Mouse (Mus musculus) CH12.LX (cell line): ENCODE results near the gene Hsf5. TPM values are rescaled to one million over a fixed set of nuclear protein-coding genes. Genes with fewer than 3 reads are reported as not detected.
A peak's percentile ranks its signal among the peaks of the same experiment; 100 is the strongest.

Source experiments
- DNase-seq: peaks from one replicate; pipeline ENCODE4 v3.0.0-alpha.2; 2013; ENCODE audit errors: extremely low read depth
- H3K27ac ChIP-seq: 2 replicates; pipeline ENCODE4 v1.5.1; 2012; ENCODE audit warnings: low read depth, mild to moderate bottlenecking, control low read depth, moderate library complexity; ENCODE audit not compliant: insufficient read depth
- H3K27me3 ChIP-seq: replicated peaks from 2 replicates; pipeline ENCODE3; 2012; ENCODE audit warnings: inconsistent platforms
- H3K36me3 ChIP-seq, 2 experiments: replicated peaks in 1 of 2; 2 replicates each; pipeline versions ENCODE3 to v1.6.1; 2012; ENCODE audit warnings: inconsistent platforms in 1 of 2, low read length in 1 of 2, mild to moderate bottlenecking in 1 of 2, mixed read lengths in 1 of 2, moderate library complexity in 1 of 2; ENCODE audit not compliant: control insufficient read depth in 1 of 2, insufficient read depth in 1 of 2
- H3K4me1 ChIP-seq, 2 experiments: 2 replicates each; pipeline ENCODE4 v1.6.1; 2012; ENCODE audit warnings: inconsistent platforms in 1 of 2, moderate library complexity in 1 of 2; ENCODE audit not compliant: insufficient read depth in 2 of 2, control insufficient read depth in 1 of 2
- H3K4me2 ChIP-seq: 2 replicates; pipeline ENCODE4 v1.6.1; 2012; ENCODE audit warnings: low read depth, mild to moderate bottlenecking, control low read depth; ENCODE audit not compliant: poor library complexity, insufficient read depth, severe bottlenecking
- H3K4me3 ChIP-seq, 3 experiments: fragments of 150-350 bp in 1 of 3; sonication (generic) in 1 of 3; replicated peaks in 1 of 3; 2 replicates each; pipeline versions ENCODE3 to v1.5.1; 2011 to 2012; ENCODE audit warnings: low read depth in 2 of 3, low read length in 2 of 3, mild to moderate bottlenecking in 2 of 3, moderate library complexity in 2 of 3, control low read depth in 1 of 3, improper control_type of control experiment in 1 of 3, inconsistent platforms in 1 of 3, mixed read lengths in 1 of 3; ENCODE audit not compliant: poor library complexity in 1 of 3
- H3K79me2 ChIP-seq: replicated peaks from 2 replicates; pipeline ENCODE4 v1.6.1; 2012; ENCODE audit warnings: mild to moderate bottlenecking, moderate library complexity; ENCODE audit not compliant: control insufficient read depth, poor library complexity, insufficient read depth, severe bottlenecking; ENCODE audit errors: extremely low read depth
- H3K9ac ChIP-seq: 2 replicates; pipeline ENCODE4 v1.6.1; 2012; ENCODE audit warnings: low read depth, mild to moderate bottlenecking, control low read depth, moderate library complexity; ENCODE audit not compliant: insufficient read depth
- H3K9me3 ChIP-seq: replicated peaks from 2 replicates; pipeline ENCODE3; 2012; ENCODE audit warnings: low read length, inconsistent platforms, mixed read lengths
- BHLHE40 ChIP-seq: IDR thresholded peaks from 2 replicates; pipeline ENCODE4 v1.6.1; 2011; ENCODE audit warnings: mild to moderate bottlenecking, low read depth, low read length, improper control_type of control experiment
- CHD1 ChIP-seq: IDR thresholded peaks from 2 replicates; pipeline ENCODE4 v1.6.1; 2012; ENCODE audit warnings: low read depth, low read length, improper control_type of control experiment, inconsistent platforms
- CHD2 ChIP-seq: IDR thresholded peaks from 2 replicates; pipeline ENCODE4 v1.6.1; 2011; ENCODE audit warnings: low read length, improper control_type of control experiment
- CTCF ChIP-seq, 2 experiments: IDR thresholded peaks in 1 of 2; conservative IDR thresholded peaks in 1 of 2; 2 replicates each; pipeline ENCODE4 v1.5.1; 2011 to 2012; ENCODE audit warnings: low read depth in 2 of 2, low read length in 2 of 2, improper control_type of control experiment in 1 of 2, inconsistent platforms in 1 of 2, mild to moderate bottlenecking in 1 of 2, moderate library complexity in 1 of 2
- ELF1 ChIP-seq: IDR thresholded peaks from 2 replicates; pipeline ENCODE4 v1.6.1; 2014; ENCODE audit warnings: low read depth, mild to moderate bottlenecking, inconsistent platforms, low read length, improper control_type of control experiment
- GABPA ChIP-seq: IDR thresholded peaks from 2 replicates; pipeline ENCODE4 v1.6.1; 2012; ENCODE audit warnings: low read depth, low read length, improper control_type of control experiment, inconsistent platforms; ENCODE audit not compliant: insufficient replicate concordance
- HCFC1 ChIP-seq: IDR thresholded peaks from 2 replicates; pipeline ENCODE4 v1.6.1; 2012; ENCODE audit warnings: low read depth, mild to moderate bottlenecking, inconsistent platforms, low read length, improper control_type of control experiment
- IRF4 ChIP-seq: IDR thresholded peaks from 2 replicates; pipeline ENCODE4 v1.6.1; 2014; ENCODE audit warnings: low read depth, mild to moderate bottlenecking, inconsistent platforms, low read length, improper control_type of control experiment
- JUN ChIP-seq: IDR thresholded peaks from 2 replicates; pipeline ENCODE4 v1.6.1; 2011; ENCODE audit warnings: low read depth, mild to moderate bottlenecking, low read length, improper control_type of control experiment, moderate library complexity; ENCODE audit not compliant: insufficient read depth
- MAFK ChIP-seq: IDR thresholded peaks from 2 replicates; pipeline ENCODE4 v1.6.1; 2011; ENCODE audit warnings: low read length, improper control_type of control experiment; ENCODE audit not compliant: insufficient replicate concordance
- MAX ChIP-seq: IDR thresholded peaks from 2 replicates; pipeline ENCODE4 v1.6.1; 2011; ENCODE audit warnings: low read length, improper control_type of control experiment
- MAZ ChIP-seq: IDR thresholded peaks from 2 replicates; pipeline ENCODE4 v1.6.1; 2012; ENCODE audit warnings: low read depth, mild to moderate bottlenecking, inconsistent platforms, low read length, improper control_type of control experiment, moderate library complexity
- MEF2A ChIP-seq: IDR thresholded peaks from 2 replicates; pipeline ENCODE4 v1.6.1; 2014; ENCODE audit warnings: low read depth, mild to moderate bottlenecking, inconsistent platforms, low read length, improper control_type of control experiment, borderline replicate concordance
- MYC ChIP-seq: IDR thresholded peaks from 2 replicates; pipeline ENCODE4 v1.6.1; 2011; ENCODE audit warnings: low read depth, mild to moderate bottlenecking, improper control_type of control experiment, low read length
- NELFE ChIP-seq: IDR thresholded peaks from 2 replicates; pipeline ENCODE4 v1.6.1; 2011; ENCODE audit warnings: low read depth, low read length, improper control_type of control experiment
- NRF1 ChIP-seq: IDR thresholded peaks from 2 replicates; pipeline ENCODE4 v1.6.1; 2014; ENCODE audit warnings: low read depth, mild to moderate bottlenecking, inconsistent platforms, low read length, improper control_type of control experiment, moderate library complexity
- PAX5 ChIP-seq: IDR thresholded peaks from 2 replicates; pipeline ENCODE4 v1.6.1; 2012; ENCODE audit warnings: low read length, inconsistent platforms, mixed read lengths
- POLR2A ChIP-seq: IDR thresholded peaks from 2 replicates; pipeline ENCODE4 v1.6.1; 2011; ENCODE audit warnings: low read depth, mild to moderate bottlenecking, improper control_type of control experiment, low read length
- RCOR1 ChIP-seq: conservative IDR thresholded peaks from 2 replicates; pipeline ENCODE4 v1.6.1; 2012; ENCODE audit warnings: low read depth, mild to moderate bottlenecking, inconsistent platforms, low read length, improper control_type of control experiment
- SMC3 ChIP-seq: IDR thresholded peaks from 2 replicates; pipeline ENCODE4 v1.6.1; 2011; ENCODE audit warnings: low read depth, low read length, improper control_type of control experiment
- TBP ChIP-seq: conservative IDR thresholded peaks from 2 replicates; pipeline ENCODE4 v1.6.1; 2011; ENCODE audit warnings: low read depth, low read length, improper control_type of control experiment
- TCF12 ChIP-seq: IDR thresholded peaks from 2 replicates; pipeline ENCODE4 v1.6.1; 2014; ENCODE audit warnings: low read depth, mild to moderate bottlenecking, inconsistent platforms, low read length, improper control_type of control experiment
- UBTF ChIP-seq: IDR thresholded peaks from 2 replicates; pipeline ENCODE4 v1.6.1; 2012; ENCODE audit warnings: low read depth, mild to moderate bottlenecking, inconsistent platforms, low read length, improper control_type of control experiment, moderate library complexity
- USF1 ChIP-seq: IDR thresholded peaks from 2 replicates; pipeline ENCODE4 v1.6.1; 2014; ENCODE audit warnings: low read depth, mild to moderate bottlenecking, inconsistent platforms, low read length, improper control_type of control experiment
- USF2 ChIP-seq: conservative IDR thresholded peaks from 2 replicates; pipeline ENCODE4 v1.6.1; 2011; ENCODE audit warnings: low read depth, low read length, improper control_type of control experiment
- ZC3H11A ChIP-seq: IDR thresholded peaks from 2 replicates; pipeline ENCODE4 v1.6.1; 2012; ENCODE audit warnings: low read depth, mild to moderate bottlenecking, inconsistent platforms, low read length, improper control_type of control experiment
- ZKSCAN1 ChIP-seq: IDR thresholded peaks from 2 replicates; pipeline ENCODE4 v1.6.1; 2012; ENCODE audit warnings: low read depth, inconsistent platforms, low read length, improper control_type of control experiment, borderline replicate concordance
- ZNF384 ChIP-seq: IDR thresholded peaks from 2 replicates; pipeline ENCODE4 v1.6.1; 2012; ENCODE audit warnings: low read depth, low read length, improper control_type of control experiment, inconsistent platforms
- dilution Hi-C: fragments of 300-500 bp; cut with MboI; formaldehyde crosslinking; loops from 2 replicates; pipeline ENCODE4 v1.14.3; 2020; ENCODE audit warnings: low sequenced_read_pairs; ENCODE audit not compliant: extremely low pct_unique_long_range_greater_than_20kb, extremely low pct_ligation_motif_present
- in situ Hi-C: fragments of 300-500 bp; cut with MboI; formaldehyde crosslinking; loops from 3 replicates; pipeline ENCODE4 v1.14.3; 2019; ENCODE audit warnings: low sequenced_read_pairs, low pct_ligation_motif_present, low pct_unique_long_range_greater_than_20kb, mixed read lengths
- polyA plus RNA-seq: library from polyadenylated mRNA; unstranded; fragments of >175 nt; gene quantifications from 2 replicates; pipeline ENCODE4 v1.2.1, GENCODE M21; 2012; ENCODE audit warnings: low read depth; ENCODE audit not compliant: insufficient read length
- total RNA-seq, 2 experiments: library from RNA; depleted of rRNA; stranded (reverse); fragments of 300-350 nt in 1 of 2; fragments of >200 nt in 1 of 2; gene quantifications; 2 replicates each; pipeline ENCODE4 v1.2.3; 2012 to 2014

Hsf5 gene
- total and polyA plus RNA-seq, 3 experiments: 0.04 TPM; not detected in 2

DNA sequence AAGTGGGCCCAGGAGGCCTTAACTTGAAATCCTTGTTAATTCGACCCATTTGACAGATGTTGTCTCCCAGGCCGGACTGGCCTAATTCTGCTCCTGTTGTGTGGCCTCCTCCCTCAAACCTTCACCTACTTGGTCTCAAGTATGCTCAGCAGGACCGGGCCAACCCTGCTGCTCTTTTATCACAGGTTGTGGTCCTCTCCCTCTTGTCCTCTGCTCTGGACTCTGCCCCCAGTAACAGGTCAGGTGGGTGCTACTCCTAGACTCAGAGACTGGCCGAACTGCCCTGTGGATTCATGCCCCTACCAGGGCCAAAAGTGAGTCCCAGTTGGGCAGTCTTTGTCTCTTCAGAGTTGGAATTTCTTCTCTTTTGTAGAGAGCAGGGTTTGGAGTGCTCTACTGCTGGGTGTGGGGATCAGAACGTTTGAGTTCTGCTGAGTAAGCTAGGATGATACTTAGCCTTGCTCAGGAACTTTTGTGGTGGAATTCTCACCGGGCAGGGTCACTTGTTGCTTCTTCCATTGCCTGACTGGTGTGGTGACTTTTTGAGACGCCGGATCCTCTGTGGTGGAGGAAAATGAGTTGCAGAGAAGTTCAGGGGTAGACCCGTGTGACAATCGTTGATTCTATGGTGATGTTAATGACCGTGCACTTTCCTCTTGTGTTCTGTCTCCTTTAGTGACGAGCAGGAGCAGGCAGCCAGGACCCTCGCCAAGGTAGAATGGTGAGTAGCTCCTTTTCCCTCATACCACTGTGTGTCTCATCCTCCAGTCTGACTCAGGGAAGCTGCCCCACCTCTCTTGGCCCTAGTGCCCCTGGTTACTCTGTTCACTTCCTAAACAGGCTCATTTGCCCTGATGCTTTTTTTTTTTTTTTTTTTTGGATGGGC is 24.0 kb upstream of the Hsf5 start:
- Histone ChIP-seq H3K27ac (peak overlapping the region; percentile 67), H3K27me3 (no peaks in the 10 kb centered on the region), H3K4me3 (peak overlapping the region; percentile 69 to 86 (median 76)), H3K9me3 (no peaks in the 10 kb centered on the region), H3K79me2 (peaks cover 12% of the 10 kb centered on the region), H3K36me3 (peaks cover 10 to 16% of the 10 kb centered on the region in 2 experiments), H3K9ac (peak overlapping the region; percentile 69), H3K4me2 (peak overlapping the region; percentile 79), H3K4me1 (peaks cover 25 to 63% of the 10 kb centered on the region in 2 experiments)
- no peak for DNase-seq
- dilution Hi-C loops (no loop called here), in situ Hi-C loops (no loop called here)
- TF ChIP-seq CHD1 (peak; percentile 52; the same call in 1 of the 2 replicates), MAZ (0 out of 2 replicates have a peak, but pooled peaks have one; percentile 29), ZKSCAN1 (no peak), CTCF (conservative IDR thresholded peaks at IDR 0.05 in 1 of 2, IDR thresholded peaks at IDR 0.05 in 1 of 2; ENCODE audit: low read depth in 2 of 2, low read length in 2 of 2) (no peak), USF1 (no peak), MAFK (peak; percentile 81)

DNA sequence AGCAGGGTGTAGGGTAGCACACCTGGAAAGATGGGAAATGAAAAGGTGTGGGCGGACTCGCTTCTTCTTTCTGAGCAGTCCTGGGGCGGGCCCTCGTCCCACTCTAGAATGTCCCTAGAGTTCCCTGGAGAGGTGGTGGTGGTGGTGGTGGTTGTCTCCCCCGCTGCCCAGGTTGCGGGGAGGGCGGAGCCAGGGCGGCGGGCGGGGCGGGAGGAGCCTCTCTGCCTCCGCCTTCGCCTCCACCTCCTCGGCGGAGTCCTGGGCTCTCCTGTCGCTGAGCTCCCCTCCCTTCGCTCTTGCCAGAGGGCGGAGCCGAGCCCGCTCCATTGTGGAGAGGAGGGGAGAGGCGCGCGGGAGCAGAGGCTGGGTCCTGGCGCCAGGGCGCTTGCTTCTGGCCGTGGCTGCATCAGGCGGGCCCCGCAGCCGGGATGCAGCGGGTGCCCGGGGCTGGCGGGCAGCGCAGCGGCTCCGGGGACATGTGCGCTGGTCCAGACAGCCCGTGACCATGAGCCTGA is 21.6 kb upstream of the Hsf5 start:
- H3K4me1 ChIP-seq: peaks cover 25 to 64% of the 10 kb centered on the region in 2 experiments
- H3K9ac ChIP-seq: peak overlapping the region; percentile 54
- peaks cover 31 to 38% of the 10 kb centered on the region in 2 experiments for H3K36me3 ChIP-seq
- peak; percentile 89 for DNase-seq
- in situ Hi-C loops (no loop called here), dilution Hi-C loops (no loop called here)
- no peaks in the 10 kb centered on the region for H3K27me3 ChIP-seq
- H3K4me2 ChIP-seq: peak overlapping the region; percentile 93
- peak overlapping the region; percentile 40 for H3K27ac ChIP-seq
- H3K9me3 ChIP-seq: no peaks in the 10 kb centered on the region
- peak overlapping the region; percentile 53 to 62 (median 58) for H3K4me3 ChIP-seq
- peaks cover 12% of the 10 kb centered on the region for H3K79me2 ChIP-seq
- TF ChIP-seq HCFC1: no peak
- TF ChIP-seq TCF12: peak; percentile 47; the same call in 1 of the 2 replicates
- TF ChIP-seq POLR2A: peak; percentile 56
- TF ChIP-seq MAX: no peak; the same call in 1 of the 2 replicates
- no peak for TF ChIP-seq MAFK
- TF ChIP-seq NRF1: no peak; the same call in 1 of the 2 replicates
- no peak for TF ChIP-seq ELF1
- TF ChIP-seq GABPA: no peak
- TF ChIP-seq TBP: no peak
- no peak for TF ChIP-seq JUN
- TF ChIP-seq SMC3: no peak; the same call in 1 of the 2 replicates
- TF ChIP-seq ZKSCAN1: no peak
- no peak for TF ChIP-seq MYC
- no peak for TF ChIP-seq USF2
- no peak; the same call in 1 of the 2 replicates for TF ChIP-seq BHLHE40
- TF ChIP-seq PAX5: no peak
- no peak for TF ChIP-seq ZC3H11A
- no peak for TF ChIP-seq MEF2A
- no peak for TF ChIP-seq CHD1
- no peak for TF ChIP-seq CHD2
- no peak for TF ChIP-seq ZNF384
- no peak for TF ChIP-seq CTCF (conservative IDR thresholded peaks at IDR 0.05 in 1 of 2, IDR thresholded peaks at IDR 0.05 in 1 of 2; ENCODE audit: low read depth in 2 of 2, low read length in 2 of 2)
- peak; percentile 39; the same call in 1 of the 2 replicates for TF ChIP-seq IRF4
- TF ChIP-seq RCOR1: no peak
- TF ChIP-seq NELFE: 0 out of 2 replicates have a peak, but pooled peaks have one; percentile 45
- peak; percentile 60; the same call in 1 of the 2 replicates for TF ChIP-seq UBTF
- no peak for TF ChIP-seq USF1
- peak; percentile 73 for TF ChIP-seq MAZ
